Mouse (Mus musculus): ENCODE data around the gene Gsg1. TPM values are rescaled to one million over a fixed set of nuclear protein-coding genes. Genes with fewer than 3 reads are reported as not detected.
A peak's percentile ranks its signal among the peaks of the same experiment; 100 is the strongest.

The Gsg1 gene
- polyA plus RNA-seq, 1 experiment from 2014 or later = 0.74 TPM

DNA sequence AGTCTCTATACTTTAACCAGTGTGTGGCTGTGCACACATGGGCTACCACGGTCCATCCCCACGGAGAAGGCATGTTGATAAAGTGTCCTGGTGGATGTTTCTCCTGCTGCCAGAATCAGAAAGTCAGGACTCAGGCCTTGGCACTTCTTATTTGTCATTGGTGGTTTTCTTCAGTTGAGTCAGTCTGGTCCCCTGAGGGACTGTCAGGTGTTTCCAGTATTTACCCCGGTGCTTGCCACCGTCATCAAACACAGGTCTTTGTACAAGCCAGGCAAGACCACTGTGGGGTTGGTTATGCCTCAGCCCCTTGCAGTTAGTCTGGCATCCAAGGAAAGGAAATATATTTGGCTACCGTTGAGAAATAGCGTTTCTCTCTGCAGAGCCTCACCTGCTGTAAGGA lies 23.6 kb downstream of the Gsg1 start:
- Histone ChIP-seq H3K9ac (ENCODE audit: low read length) (no peak overlapping the region), H3K36me3 (ENCODE audit: control insufficient read depth, insufficient read depth, low read length) (peaks cover 18% of the 10 kb centered on the region), H3K27ac (replicated peaks in 1 of 2; ENCODE audit: control insufficient read depth in 1 of 2, insufficient read depth in 1 of 2, low read depth in 2 of 2, low read length in 2 of 2) (no peak overlapping the region), H3K27me3 (ENCODE audit: control insufficient read depth, insufficient read depth, low read length) (no peaks in the 10 kb centered on the region), H3K4me1 (ENCODE audit: control insufficient read depth in 2 of 2, insufficient read depth in 2 of 2, low read length in 2 of 2) (no peaks in the 10 kb centered on the region), H3K4me2 (ENCODE audit: low read length) (no peak overlapping the region), H3K9me3 (ENCODE audit: control insufficient read depth, low read length) (no peaks in the 10 kb centered on the region), H3K4me3 (ENCODE audit: control insufficient read depth in 1 of 2, insufficient read depth in 1 of 2, low read depth in 1 of 2, low read length in 2 of 2) (no peak overlapping the region)
- 91% methylated on average over 6 of the region's 6 CpGs for WGBS
- ATAC-seq (ENCODE audit: insufficient number of reproducible peaks, insufficient read depth, low FRiP score, low read depth) = no peak

DNA sequence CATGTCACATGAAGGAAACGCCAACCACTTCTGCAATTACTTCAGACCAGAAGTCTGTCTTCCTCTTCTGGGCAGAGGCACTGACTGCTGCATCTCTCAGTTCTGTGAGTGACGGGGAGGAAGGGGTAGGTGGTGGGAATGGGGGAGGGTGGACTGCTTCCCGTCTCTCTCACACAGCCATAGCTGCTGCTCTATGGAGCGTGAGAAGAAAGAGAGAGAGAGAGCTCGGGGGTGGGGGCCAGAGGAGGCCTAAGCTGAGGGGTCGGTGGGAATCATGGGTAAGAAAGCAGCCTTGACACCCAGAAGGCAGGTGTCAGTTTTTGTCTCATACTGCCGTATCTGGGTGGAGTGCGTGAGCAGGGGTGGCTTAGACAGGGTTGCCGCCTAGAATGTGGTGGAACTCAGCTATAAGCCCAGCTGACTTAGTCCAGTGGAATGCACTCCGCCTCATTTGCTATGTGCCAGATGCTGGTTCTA lies 25.6 kb downstream of the Gsg1 start:
- Histone ChIP-seq H3K9me3 (ENCODE audit: control insufficient read depth, low read length) (no peaks in the 10 kb centered on the region), H3K4me1 (ENCODE audit: control insufficient read depth in 2 of 2, insufficient read depth in 2 of 2, low read length in 2 of 2) (no peaks in the 10 kb centered on the region), H3K36me3 (ENCODE audit: control insufficient read depth, insufficient read depth, low read length) (peaks cover 10% of the 10 kb centered on the region), H3K9ac (ENCODE audit: low read length) (no peak overlapping the region), H3K4me3 (ENCODE audit: control insufficient read depth in 1 of 2, insufficient read depth in 1 of 2, low read depth in 1 of 2, low read length in 2 of 2) (no peak overlapping the region), H3K4me2 (ENCODE audit: low read length) (no peak overlapping the region), H3K27ac (replicated peaks in 1 of 2; ENCODE audit: control insufficient read depth in 1 of 2, insufficient read depth in 1 of 2, low read depth in 2 of 2, low read length in 2 of 2) (no peak overlapping the region), H3K27me3 (ENCODE audit: control insufficient read depth, insufficient read depth, low read length) (no peaks in the 10 kb centered on the region)
- WGBS = 50% methylated on average over 10 of the region's 10 CpGs
- ATAC-seq (ENCODE audit: insufficient number of reproducible peaks, insufficient read depth, low FRiP score, low read depth) = no peak

GRCm38 (mm10) chr6:135223786-135224416 lies 30.2 kb downstream of the Gsg1 start:
- Histone ChIP-seq H3K4me2 (ENCODE audit: low read length) (no peak overlapping the region), H3K4me1 (ENCODE audit: control insufficient read depth in 2 of 2, insufficient read depth in 2 of 2, low read length in 2 of 2) (no peaks in the 10 kb centered on the region), H3K27me3 (ENCODE audit: control insufficient read depth, insufficient read depth, low read length) (no peaks in the 10 kb centered on the region), H3K36me3 (ENCODE audit: control insufficient read depth, insufficient read depth, low read length) (peaks cover 6% of the 10 kb centered on the region; the same call in 1 of the 2 replicates), H3K9ac (ENCODE audit: low read length) (no peak overlapping the region), H3K9me3 (ENCODE audit: control insufficient read depth, low read length) (no peaks in the 10 kb centered on the region), H3K27ac (replicated peaks in 1 of 2; ENCODE audit: control insufficient read depth in 1 of 2, insufficient read depth in 1 of 2, low read depth in 2 of 2, low read length in 2 of 2) (0 out of 4 replicates have a peak overlapping the region, but pooled peaks of 1 of the 2 experiments have one; percentile 26), H3K4me3 (ENCODE audit: control insufficient read depth in 1 of 2, insufficient read depth in 1 of 2, low read depth in 1 of 2, low read length in 2 of 2) (no peak overlapping the region)
- ATAC-seq (ENCODE audit: insufficient number of reproducible peaks, insufficient read depth, low FRiP score, low read depth) = no peak
- 62% methylated on average over 6 of the region's 6 CpGs for WGBS

- H3K9ac ChIP-seq (ENCODE audit: low read length) = no peak overlapping the region
- H3K4me1 ChIP-seq (ENCODE audit: control insufficient read depth in 2 of 2, insufficient read depth in 2 of 2, low read length in 2 of 2) = no peaks in the 10 kb centered on the region; a peak in 1 of 4 replicates
- no peaks in the 10 kb centered on the region for H3K9me3 ChIP-seq (ENCODE audit: control insufficient read depth, low read length)
- H3K27me3 ChIP-seq (ENCODE audit: control insufficient read depth, insufficient read depth, low read length) = peaks cover 12% of the 10 kb centered on the region; the same call in 1 of the 2 replicates
- 80% methylated on average over 5 of the region's 5 CpGs for WGBS
- H3K4me3 ChIP-seq (ENCODE audit: control insufficient read depth in 1 of 2, insufficient read depth in 1 of 2, low read depth in 1 of 2, low read length in 2 of 2) = no peak overlapping the region
- H3K27ac ChIP-seq (replicated peaks in 1 of 2; ENCODE audit: control insufficient read depth in 1 of 2, insufficient read depth in 1 of 2, low read depth in 2 of 2, low read length in 2 of 2) = no peak overlapping the region
- ATAC-seq (ENCODE audit: insufficient number of reproducible peaks, insufficient read depth, low FRiP score, low read depth) = no peak
- no peak overlapping the region for H3K4me2 ChIP-seq (ENCODE audit: low read length)
- H3K36me3 ChIP-seq (ENCODE audit: control insufficient read depth, insufficient read depth, low read length) = no peaks in the 10 kb centered on the region
These were observed 34.2 kb downstream of the Gsg1 start for GRCm38 (mm10) chr6:135219916-135220315.

- Histone ChIP-seq H3K4me1 (ENCODE audit: control insufficient read depth in 2 of 2, insufficient read depth in 2 of 2, low read length in 2 of 2) (no peaks in the 10 kb centered on the region; a peak in 1 of 4 replicates), H3K4me2 (ENCODE audit: low read length) (no peak overlapping the region), H3K27me3 (ENCODE audit: control insufficient read depth, insufficient read depth, low read length) (peaks cover 22% of the 10 kb centered on the region), H3K4me3 (ENCODE audit: control insufficient read depth in 1 of 2, insufficient read depth in 1 of 2, low read depth in 1 of 2, low read length in 2 of 2) (no peak overlapping the region), H3K9me3 (ENCODE audit: control insufficient read depth, low read length) (no peaks in the 10 kb centered on the region), H3K36me3 (ENCODE audit: control insufficient read depth, insufficient read depth, low read length) (no peaks in the 10 kb centered on the region), H3K27ac (replicated peaks in 1 of 2; ENCODE audit: control insufficient read depth in 1 of 2, insufficient read depth in 1 of 2, low read depth in 2 of 2, low read length in 2 of 2) (no peak overlapping the region), H3K9ac (ENCODE audit: low read length) (no peak overlapping the region)
- WGBS = 74% methylated on average over 8 of the region's 8 CpGs
- no peak for ATAC-seq (ENCODE audit: insufficient number of reproducible peaks, insufficient read depth, low FRiP score, low read depth)
These were observed 35.8 kb downstream of the Gsg1 start for GRCm38 (mm10) chr6:135218330-135218729.

- no peaks in the 10 kb centered on the region for H3K9me3 ChIP-seq (ENCODE audit: control insufficient read depth, low read length)
- no peaks in the 10 kb centered on the region for H3K36me3 ChIP-seq (ENCODE audit: control insufficient read depth, insufficient read depth, low read length)
- no peak overlapping the region for H3K27ac ChIP-seq (replicated peaks in 1 of 2; ENCODE audit: control insufficient read depth in 1 of 2, insufficient read depth in 1 of 2, low read depth in 2 of 2, low read length in 2 of 2)
- ATAC-seq (ENCODE audit: insufficient number of reproducible peaks, insufficient read depth, low FRiP score, low read depth) = no peak
- no peak overlapping the region for H3K4me3 ChIP-seq (ENCODE audit: control insufficient read depth in 1 of 2, insufficient read depth in 1 of 2, low read depth in 1 of 2, low read length in 2 of 2)
- H3K27me3 ChIP-seq (ENCODE audit: control insufficient read depth, insufficient read depth, low read length) = peaks cover 17% of the 10 kb centered on the region; the same call in 1 of the 2 replicates
- H3K9ac ChIP-seq (ENCODE audit: low read length) = no peak overlapping the region
- no peak overlapping the region for H3K4me2 ChIP-seq (ENCODE audit: low read length)
- H3K4me1 ChIP-seq (ENCODE audit: control insufficient read depth in 2 of 2, insufficient read depth in 2 of 2, low read length in 2 of 2) = no peaks in the 10 kb centered on the region; a peak in 1 of 4 replicates
- WGBS = 88% methylated on average over 2 of the region's 2 CpGs
These were observed 41.5 kb downstream of the Gsg1 start for GRCm38 (mm10) chr6:135212666-135213065.

DNA sequence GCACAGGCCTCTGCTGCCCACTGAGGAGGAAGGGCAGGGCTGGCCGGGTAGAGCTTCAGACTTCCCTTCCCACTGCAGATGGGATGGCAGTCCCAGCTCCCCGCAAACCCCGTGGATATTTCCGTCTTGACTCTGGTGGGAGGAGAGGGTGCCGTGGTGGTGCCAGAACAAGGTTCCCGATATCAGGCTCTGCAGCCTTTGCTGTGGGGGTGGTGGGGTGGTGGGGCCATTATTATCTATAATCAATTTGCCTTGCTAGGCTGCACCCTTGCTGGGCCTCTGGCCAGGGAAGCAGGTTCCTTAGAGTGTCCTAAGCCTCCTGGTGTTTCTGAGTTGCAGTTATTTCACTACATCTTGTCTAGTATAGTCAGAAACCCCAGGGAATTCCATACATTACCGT lies 43.0 kb downstream of the Gsg1 start:
- no peaks in the 10 kb centered on the region for H3K4me1 ChIP-seq (ENCODE audit: control insufficient read depth in 2 of 2, insufficient read depth in 2 of 2, low read length in 2 of 2)
- H3K4me3 ChIP-seq (ENCODE audit: control insufficient read depth in 1 of 2, insufficient read depth in 1 of 2, low read depth in 1 of 2, low read length in 2 of 2) = no peak overlapping the region
- H3K27me3 ChIP-seq (ENCODE audit: control insufficient read depth, insufficient read depth, low read length) = peaks cover 17% of the 10 kb centered on the region; the same call in 1 of the 2 replicates
- no peak overlapping the region for H3K9ac ChIP-seq (ENCODE audit: low read length)
- WGBS = 71% methylated on average over 7 of the region's 7 CpGs
- no peak for ATAC-seq (ENCODE audit: insufficient number of reproducible peaks, insufficient read depth, low FRiP score, low read depth)
- no peak overlapping the region for H3K27ac ChIP-seq (replicated peaks in 1 of 2; ENCODE audit: control insufficient read depth in 1 of 2, insufficient read depth in 1 of 2, low read depth in 2 of 2, low read length in 2 of 2)
- H3K9me3 ChIP-seq (ENCODE audit: control insufficient read depth, low read length) = no peaks in the 10 kb centered on the region
- no peak overlapping the region for H3K4me2 ChIP-seq (ENCODE audit: low read length)
- H3K36me3 ChIP-seq (ENCODE audit: control insufficient read depth, insufficient read depth, low read length) = no peaks in the 10 kb centered on the region

GRCm38 (mm10) chr6:135206909-135207308 lies 47.2 kb downstream of the Gsg1 start:
- no peak overlapping the region for H3K27ac ChIP-seq (replicated peaks in 1 of 2; ENCODE audit: control insufficient read depth in 1 of 2, insufficient read depth in 1 of 2, low read depth in 2 of 2, low read length in 2 of 2)
- no peak overlapping the region for H3K4me2 ChIP-seq (ENCODE audit: low read length)
- H3K4me3 ChIP-seq (ENCODE audit: control insufficient read depth in 1 of 2, insufficient read depth in 1 of 2, low read depth in 1 of 2, low read length in 2 of 2) = no peak overlapping the region
- ATAC-seq (ENCODE audit: insufficient number of reproducible peaks, insufficient read depth, low FRiP score, low read depth) = no peak
- no peaks in the 10 kb centered on the region for H3K36me3 ChIP-seq (ENCODE audit: control insufficient read depth, insufficient read depth, low read length)
- no peaks in the 10 kb centered on the region for H3K9me3 ChIP-seq (ENCODE audit: control insufficient read depth, low read length)
- H3K9ac ChIP-seq (ENCODE audit: low read length) = no peak overlapping the region
- no peaks in the 10 kb centered on the region for H3K27me3 ChIP-seq (ENCODE audit: control insufficient read depth, insufficient read depth, low read length)
- WGBS = 77% methylated on average over 8 of the region's 8 CpGs
- no peaks in the 10 kb centered on the region for H3K4me1 ChIP-seq (ENCODE audit: control insufficient read depth in 2 of 2, insufficient read depth in 2 of 2, low read length in 2 of 2)
